Mouse (Mus musculus): ENCODE data around the gene Srp14.

The Srp14 gene

GRCm38 (mm10) chr2:118442172-118442571 is 37.3 kb downstream of the Srp14 start:
- in situ Hi-C loops (cut with MboI, MseI), result no loop called here

- in situ Hi-C loops (cut with MboI, MseI), result no loop called here
Observed at GRCm38 (mm10) chr2:118431589-118431988, 47.9 kb downstream of the Srp14 start.

- in situ Hi-C loops (cut with MboI, MseI), result no loop called here
Observed at GRCm38 (mm10) chr2:118430630-118431029, 48.9 kb downstream of the Srp14 start.

GRCm38 (mm10) chr2:118429297-118429696 is 50.2 kb downstream of the Srp14 start:
- in situ Hi-C loops (cut with MboI, MseI), result no loop called here

GRCm38 (mm10) chr2:118428296-118428695 is 51.2 kb downstream of the Srp14 start:
- in situ Hi-C loops (cut with MboI, MseI), result no loop called here
